Mouse (Mus musculus) liver (tissue): Measurements from ENCODE around the gene Wdr81.

Experiments
- DNase-seq: peaks from one replicate; pipeline ENCODE4 v3.0.0-alpha.2; 2020; ENCODE audit warnings: mixed read lengths

The Wdr81 gene

DNA sequence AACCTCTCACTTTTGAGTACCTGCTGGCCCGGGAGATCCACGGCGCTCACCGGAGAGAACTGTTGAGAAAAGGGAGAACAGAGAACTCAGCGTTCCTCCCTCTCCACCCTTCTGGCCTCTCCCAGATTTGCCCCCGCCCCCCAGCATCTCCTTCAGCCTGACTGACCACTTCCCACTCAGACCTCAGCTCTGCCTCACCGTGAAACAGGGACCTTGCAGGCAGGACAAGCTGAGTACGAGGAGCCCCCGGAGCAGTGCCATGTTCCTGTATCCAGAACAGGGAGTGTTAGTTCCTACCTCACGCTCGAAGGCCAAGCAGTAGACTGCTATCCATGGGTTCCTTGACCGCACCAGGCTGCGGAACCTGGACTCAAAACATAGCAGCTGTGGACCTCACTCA is 16.3 kb downstream of the Wdr81 start:
- DNase-seq: no peak

- no peak for DNase-seq
These were observed 20.4 kb downstream of the Wdr81 start for GRCm38 (mm10) chr11:75434138-75434537.

DNA sequence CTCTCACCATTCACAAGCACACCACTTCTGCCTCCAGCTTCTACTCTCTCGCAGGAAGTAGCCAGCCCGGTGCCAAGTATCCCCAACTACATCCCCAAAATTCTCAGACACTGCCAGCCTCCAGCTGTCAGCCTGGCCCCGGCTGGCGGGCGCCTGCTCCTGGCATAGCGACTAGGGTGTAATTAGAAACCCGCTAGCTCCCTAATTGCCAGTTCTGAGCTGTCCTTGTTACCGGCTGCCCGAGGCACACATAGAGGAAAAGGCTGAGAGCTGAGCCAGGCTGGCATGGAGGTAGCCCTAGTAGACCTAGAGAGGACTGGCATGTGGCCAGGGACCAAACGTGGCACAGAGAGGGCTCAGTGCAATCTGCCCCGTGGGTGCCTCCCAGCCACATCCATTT is 23.2 kb downstream of the Wdr81 start:
- DNase-seq: no peak

GRCm38 (mm10) chr11:75429019-75429705 is 25.4 kb downstream of the Wdr81 start:
- no peak for DNase-seq

DNA sequence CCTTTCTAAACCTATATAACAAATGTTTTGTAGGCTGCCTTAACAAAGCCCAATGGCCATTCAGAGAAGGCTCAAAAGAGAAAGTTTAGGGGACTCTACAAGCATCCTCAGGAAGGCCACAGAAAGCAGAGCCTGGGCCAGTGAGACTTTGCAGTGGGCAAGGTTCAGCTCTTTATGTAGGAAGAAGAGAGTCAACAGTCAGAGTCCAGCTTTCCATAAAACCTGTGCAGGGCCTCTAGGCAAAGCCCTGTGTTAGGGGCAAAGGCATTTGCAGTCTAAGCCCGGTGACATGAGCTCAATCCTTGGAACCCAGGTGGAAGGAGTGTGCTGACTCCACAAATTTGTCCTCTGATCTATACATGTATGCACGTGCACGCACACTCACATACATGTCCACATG is 30.1 kb downstream of the Wdr81 start:
- DNase-seq: no peak

DNA sequence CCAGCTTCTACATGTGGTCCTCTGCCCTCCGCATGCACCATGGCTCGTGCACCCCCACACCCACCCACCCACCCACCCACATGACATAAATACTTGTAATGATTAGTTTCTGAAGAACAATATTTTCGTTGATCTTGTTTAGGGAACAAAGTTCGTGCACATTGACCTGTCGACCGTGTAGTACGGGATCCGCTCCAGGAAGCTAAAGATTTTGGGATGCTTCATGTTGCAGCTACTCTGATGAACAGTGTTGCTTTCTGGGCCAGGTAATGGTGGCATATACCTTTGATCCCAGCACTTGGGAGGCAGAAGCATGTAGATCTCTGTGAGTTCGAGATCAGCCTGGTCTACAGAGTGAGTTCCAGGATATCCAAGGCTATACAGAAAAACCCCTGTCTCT is 30.5 kb downstream of the Wdr81 start:
- no peak for DNase-seq

DNA sequence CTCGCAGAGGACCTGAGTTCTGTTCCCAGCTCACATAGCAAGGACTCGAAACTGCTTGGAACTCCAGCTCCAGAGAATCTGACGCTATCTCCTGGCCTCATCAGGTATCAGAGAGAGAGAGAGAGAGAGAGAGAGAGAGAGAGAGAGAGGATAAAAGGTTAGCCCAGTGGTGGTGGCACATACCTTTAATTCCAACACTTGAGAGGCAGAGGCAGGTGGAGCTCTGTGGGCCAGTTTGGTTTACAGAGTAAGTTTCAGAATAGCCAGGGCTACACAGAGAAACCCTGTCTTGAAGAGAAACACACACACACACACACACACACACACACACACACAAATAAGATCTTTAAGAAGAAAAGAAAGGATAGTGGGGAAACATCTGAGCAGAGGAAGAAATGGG is 31.4 kb downstream of the Wdr81 start:
- no peak for DNase-seq

DNA sequence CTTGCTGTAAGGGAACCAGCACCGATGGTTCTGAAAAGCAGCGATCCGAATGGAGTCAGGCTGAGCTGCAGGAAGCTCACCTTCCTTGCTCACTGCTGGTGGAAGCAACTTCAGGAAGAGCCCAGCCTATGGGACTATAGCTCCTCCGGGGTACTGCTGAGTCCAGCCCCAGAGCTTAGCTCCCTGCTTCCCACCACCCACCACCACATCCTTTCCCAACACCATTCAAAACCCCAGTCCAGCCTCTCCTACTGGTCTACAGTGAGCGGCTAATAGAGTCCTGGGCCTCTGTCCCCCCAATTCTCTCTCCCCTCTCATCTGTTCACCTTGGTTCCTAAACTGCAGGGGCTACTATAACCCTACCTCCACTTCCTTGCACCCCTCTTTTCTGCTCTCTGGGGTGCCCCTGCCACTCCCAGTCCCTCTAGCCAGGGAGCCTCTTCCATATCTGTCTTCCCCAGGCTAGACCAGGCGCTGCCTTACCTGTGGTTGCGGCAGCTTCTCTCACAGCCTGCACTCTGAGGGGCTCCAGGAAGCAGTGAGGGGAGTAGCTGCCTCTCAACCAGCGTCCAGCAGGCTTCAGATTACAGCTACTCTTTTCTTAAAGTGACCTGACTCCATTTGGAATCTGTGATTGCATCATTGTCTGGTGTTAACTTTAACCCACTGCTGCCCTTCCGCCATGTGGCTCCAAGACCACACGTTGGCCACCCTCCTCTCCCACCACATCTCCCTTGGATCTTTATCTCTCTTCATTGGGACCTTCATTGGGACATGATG is 32.3 kb downstream of the Wdr81 start, which contains the start of gene Serpinf1:
Gene Serpinf1, minus strand, starts transcription at position 689 of the 780 bp plus-strand sequence.
- peak; percentile 26 for DNase-seq

DNA sequence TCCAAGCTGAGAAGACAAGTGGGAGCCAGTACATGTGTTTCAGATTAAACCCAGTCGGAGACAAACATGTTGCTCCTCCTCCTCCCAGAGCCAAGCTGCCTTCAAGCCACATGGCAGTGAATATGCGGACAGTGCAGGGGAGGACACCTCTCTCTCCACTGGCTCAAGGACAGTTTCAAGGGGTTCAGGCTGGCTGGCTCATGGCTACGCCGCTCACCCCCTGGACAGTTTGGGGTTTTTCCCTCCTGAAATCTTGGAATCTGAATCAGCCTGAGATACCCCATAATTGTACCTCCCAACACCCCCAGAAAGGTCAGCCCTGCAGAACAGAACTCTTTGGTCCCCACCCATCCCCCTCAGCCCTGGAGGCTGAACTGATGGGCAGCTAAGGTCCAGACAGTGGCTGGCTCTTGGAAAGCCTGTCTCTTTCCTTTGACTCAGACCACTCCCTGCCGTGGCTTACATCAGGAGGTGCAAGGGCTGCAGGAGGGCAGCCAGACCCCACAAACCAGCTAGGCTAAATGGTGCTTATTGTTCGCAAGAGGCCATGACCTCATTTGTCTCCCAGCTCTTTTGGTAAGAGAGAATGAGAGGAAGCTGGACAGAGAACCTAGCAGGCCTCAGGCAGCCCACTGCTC is 33.0 kb downstream of the Wdr81 start:
- no peak for DNase-seq

DNA sequence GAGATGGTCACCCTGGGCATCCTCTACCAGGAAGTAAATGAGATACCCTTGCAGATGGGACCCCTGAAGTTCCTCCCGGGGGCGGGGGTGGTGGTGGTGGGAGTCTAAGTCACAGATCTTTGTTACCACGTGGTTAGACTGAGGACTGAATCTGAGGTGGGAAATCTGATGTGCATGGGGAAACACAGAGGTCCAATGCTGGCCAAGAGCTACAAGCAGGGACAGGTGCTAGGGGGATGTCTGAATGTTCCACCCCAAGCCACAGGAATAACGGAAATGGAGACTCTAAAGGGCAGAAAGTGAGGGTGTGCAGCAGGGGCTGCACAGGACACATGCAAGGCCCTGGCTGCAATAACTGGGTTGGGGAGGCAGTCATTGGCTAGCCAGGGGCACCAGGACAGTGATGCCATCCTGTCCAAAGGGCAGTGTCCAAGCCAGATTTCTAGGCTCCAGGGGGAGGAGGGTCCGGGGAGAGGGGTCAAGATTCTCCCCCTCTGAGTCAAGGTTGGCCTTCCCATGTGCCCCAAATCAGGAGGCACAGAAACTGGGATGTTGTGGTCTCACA is 33.6 kb downstream of the Wdr81 start:
- no peak for DNase-seq

- DNase-seq: no peak
These were observed 34.5 kb downstream of the Wdr81 start for GRCm38 (mm10) chr11:75420037-75420436.

DNA sequence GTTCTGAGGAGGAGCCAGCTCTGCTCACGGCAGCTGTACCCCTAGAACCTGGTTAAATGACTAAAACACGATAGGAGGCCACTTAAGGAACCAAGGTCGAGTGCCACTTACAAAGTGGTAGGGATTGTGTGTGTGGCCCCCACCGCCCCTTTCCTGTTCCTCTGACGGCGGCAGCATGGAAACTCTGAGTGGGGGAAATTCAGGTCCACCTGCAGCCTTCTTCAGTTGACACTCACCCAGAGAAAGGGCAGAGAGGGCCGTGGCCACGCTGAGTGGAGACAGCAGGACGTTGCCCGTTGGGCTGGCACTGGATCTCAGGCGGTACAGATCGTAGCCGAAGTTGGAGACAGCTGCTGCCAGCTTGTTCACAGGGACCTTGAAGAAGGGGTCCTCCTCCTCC is 38.5 kb downstream of the Wdr81 start:
- no peak for DNase-seq

DNA sequence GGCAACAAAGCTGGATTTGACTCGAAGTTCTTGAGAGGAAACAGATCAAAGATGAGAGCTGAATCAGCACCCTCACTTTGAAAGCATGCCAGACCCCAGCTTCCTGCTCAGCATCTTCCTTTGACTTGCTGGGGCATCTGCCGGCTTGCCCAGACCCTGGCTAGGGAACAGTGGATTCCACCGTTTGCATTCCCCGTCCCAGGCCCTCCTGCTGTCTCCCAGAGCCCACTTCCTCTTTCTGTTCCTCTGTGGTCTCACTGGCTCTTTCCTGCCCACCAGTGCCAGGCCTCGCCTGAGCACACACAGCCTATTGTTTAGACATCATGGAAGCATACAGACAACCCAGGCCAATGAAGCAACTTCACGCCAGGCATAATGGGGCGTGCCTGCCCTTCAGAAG is 39.4 kb downstream of the Wdr81 start:
- no peak for DNase-seq

DNA sequence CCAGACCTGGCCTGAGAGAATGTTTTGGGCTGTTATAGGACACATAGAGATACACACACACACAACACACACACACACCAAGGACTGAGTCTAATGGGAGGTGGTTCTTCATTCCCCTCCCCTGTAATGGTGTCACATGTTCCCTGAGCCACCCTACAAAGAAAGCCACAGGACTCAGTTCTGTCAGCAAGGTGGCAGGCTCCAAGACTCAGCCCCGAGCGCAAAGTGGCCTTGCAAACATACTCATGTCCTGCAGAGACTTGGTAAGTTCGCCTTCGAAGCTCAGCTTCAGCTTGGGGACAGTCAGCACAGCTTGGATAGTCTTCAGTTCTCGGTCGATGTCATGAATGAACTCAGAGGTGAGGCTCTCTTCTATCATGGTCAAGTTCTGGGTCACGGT is 43.9 kb downstream of the Wdr81 start:
- no peak for DNase-seq

DNA sequence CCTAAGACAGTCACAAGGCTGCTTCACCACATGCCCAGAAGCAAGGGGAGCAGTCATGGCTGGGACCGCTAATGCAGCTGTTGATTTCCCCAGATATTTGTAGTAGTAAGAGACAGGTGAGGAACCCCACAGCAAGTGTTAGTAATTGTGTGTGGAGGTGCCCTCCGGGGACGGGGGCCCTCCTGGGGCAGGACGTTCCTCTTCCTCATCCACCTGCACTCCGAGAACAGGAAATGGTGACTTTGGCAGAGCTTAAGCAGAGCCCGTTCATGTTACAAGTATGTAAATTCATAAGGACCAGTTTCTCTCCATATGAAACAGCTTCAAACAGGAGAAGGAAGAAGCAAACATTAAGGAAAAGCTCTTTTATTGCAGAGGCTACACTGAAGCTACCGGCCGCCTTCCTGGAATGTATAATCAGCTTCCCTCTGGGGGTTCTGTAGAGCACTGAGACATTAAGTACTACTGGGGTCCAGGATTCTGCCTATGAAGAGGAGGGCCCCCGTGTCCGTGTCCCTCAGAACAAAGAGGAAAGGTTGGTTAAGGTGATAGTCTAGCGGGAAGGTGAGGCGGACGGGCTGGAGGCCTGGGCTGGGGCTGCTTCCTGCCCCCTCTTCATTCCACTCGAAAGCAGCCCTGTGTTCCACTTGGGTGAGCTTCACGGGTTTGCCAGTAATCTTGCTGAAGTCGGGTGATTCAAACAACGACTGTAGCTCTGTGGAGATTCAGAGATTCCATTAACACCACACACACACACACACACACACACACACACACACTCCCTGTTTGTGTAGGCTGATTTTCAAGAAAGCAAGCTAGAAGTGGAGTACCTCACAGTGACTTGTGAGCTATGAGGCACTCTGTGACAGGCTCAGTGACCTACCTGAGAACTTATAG is 44.6 kb downstream of the Wdr81 start:
- DNase-seq: no peak

DNA sequence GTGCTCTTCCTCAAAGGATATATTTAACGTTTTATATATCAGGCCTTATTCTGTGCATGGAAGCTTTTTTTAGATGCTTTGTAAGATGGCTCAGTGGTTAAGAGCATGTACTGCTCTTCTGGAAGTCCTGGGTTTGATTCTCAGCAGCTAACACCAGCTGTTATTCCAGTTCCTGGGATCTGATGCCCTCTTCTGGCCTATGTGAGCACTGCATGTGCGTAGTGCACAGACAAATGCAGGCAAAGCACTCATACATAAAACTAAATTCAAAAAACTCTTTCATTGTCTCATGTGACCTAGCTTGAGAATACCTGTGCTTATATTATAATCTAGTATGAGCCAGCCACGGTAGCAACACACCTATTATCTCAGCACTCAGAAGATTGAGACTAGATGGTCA is 47.7 kb downstream of the Wdr81 start:
- DNase-seq: peak; percentile 76

DNA sequence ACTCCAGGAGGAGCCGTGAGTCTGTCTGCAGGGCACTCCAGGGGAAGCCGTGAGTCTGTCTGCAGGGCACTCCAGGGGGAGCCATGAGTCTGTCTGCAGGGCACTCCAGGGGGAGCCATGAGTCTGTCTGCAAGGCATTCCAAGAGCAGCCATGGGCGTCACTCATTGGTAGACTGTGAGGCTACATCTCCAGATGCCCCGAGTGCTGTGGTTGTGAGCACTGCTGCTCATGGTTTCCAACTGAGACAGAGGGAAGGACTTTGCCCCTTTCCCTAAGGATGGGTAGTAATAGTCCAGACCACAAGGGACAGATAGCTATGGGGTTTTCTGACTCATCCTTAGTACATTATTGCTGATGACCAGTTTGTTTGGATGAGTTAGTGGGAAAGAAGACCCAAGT is 48.4 kb downstream of the Wdr81 start:
- DNase-seq: no peak

DNA sequence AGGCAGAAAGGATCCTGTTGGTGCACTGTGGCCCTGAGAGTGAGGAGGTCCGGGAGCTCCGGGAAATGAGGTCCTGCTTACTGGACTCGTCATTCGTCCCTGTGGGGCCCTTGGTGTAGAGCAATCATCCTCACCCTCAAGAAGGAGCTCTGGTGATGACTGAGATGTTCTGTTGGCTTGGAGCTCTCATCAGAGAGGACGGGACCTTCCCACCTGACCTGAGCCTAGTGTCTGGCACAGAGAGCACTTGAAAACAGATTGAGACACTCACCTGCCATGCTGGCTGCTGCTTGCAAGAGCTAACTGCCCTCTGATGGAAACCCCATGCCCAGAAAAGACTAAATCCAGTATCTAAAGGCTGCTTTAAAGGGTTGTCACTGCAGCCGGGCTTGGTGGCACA is 49.7 kb downstream of the Wdr81 start:
- no peak for DNase-seq

DNA sequence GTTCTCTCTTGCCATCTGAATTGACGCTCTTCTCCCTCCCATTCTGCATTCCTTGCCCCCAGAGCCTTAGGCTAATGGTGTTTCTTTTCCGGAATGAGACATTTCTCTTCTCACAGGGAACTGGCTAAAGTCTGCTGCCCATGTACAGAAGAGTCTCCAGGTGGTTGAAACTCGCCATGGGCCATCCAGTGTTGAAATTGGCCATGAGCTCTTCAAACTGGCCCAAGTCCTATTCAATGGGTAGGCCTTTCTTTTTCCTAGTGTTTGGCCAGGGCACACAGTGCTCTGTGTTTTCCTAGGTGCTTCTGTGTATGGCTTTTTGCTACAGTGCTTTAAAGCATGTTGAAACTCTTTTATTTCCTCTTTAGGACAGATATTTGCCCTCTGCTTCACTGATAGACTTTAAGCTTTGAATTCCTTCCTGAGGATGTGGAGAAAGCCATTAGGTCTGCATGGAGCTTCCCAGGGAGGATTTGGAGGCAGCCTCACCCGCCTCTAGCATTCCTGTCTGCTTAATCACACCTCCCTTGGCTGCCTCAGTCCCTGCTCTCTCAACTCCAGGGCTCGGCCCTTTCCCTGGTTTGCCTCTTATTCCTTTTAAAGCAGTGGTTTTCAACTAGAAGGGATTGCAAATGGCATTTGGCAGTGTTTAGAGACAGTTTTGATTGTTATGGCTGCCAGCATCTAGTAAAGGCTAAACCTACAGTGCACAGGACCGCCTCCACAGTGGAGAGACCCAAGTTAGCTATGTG is 51.0 kb downstream of the Wdr81 start:
- no peak for DNase-seq

DNA sequence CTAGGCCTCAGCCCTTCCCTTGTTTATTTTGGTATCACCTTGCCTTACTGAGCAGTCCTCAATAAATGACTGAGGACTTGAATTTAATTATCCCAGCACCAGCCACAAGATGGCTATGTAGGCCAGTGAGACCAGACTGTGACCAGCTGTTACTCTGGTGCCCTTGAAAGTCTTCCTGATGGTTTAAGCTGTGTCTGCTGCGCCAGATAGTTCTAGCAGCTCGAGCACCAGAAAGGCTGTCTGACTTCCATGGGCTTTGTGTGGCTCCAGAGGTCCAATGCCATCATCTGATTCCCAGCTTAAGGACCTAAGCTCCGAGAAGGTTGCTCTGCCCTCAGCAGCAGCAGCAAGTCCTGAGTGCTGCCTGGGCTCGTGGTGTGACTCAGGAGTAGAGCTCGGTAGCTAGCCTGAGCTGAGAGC is 52.2 kb downstream of the Wdr81 start:
- no peak for DNase-seq

- no peak for DNase-seq
These were observed 54.4 kb downstream of the Wdr81 start for GRCm38 (mm10) chr11:75400099-75400498.

DNA sequence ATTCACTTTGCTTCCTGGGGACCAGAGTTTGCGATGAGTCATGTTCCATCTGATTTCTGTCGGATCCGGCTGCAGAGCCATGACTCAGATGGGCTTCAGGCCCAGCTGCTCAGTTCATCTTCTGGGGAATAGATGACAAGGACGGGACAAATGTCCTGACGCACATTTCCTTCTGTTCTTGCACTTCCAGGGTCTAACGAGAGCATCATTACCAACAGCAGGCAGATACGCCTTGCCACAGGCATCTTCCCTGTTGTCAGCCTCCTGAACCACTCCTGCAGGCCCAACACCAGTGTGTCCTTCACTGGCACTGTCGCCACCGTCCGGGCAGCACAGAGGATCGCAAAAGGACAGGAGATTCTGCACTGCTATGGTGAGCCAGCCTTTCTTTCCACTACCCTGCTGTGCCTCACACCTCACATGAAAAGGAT is 55.1 kb downstream of the Wdr81 start:
- no peak for DNase-seq
